Mouse (Mus musculus) spleen, embryonic (tissue): ENCODE measurements at regions not wholly inside any gene's neighbourhood (a gene's known extent, or its start where the extent isn't known, plus 50 kb on each side); places are given as distances from the start of the nearest gene placed in this dataset.
"Not testable (repeated sequence)": the region's sequence is repeated elsewhere in the genome, so short reads cannot be mapped to it uniquely, and the experiment has no call there.

ENCODE experiments used
- CTCF ChIA-PET: fragments of 350-600 bp; sonication (Branson Sonifier 250); formaldehyde crosslinking; loops from one replicate; lab custom pipeline; 2022; lab: Charles Lee

- CTCF ChIA-PET: interaction anchor here (1.1 kb wide), 1 partner anchor 221 kb away, joined by 3 read pairs; no protein-coding TSS in a partner anchor
These were observed 75.1 kb upstream of the Cpsf6 start for GRCm38 (mm10) chr10:117454711-117455591.

- CTCF ChIA-PET: interaction anchor here (0.5 to 1.1 kb wide), 2 partner anchors 222 to 231 kb away, joined by 3 to 6 read pairs; no protein-coding TSS in a partner anchor
These were observed 74.3 kb upstream of the Cpsf6 start for GRCm38 (mm10) chr10:117454171-117454500.

- CTCF ChIA-PET: interaction anchor here (0.5 to 0.6 kb wide), 2 partner anchors 45 to 232 kb away, joined by 3 to 6 read pairs; no protein-coding TSS in a partner anchor
These were observed 73.8 kb upstream of the Cpsf6 start for GRCm38 (mm10) chr10:117453406-117454170.

DNA sequence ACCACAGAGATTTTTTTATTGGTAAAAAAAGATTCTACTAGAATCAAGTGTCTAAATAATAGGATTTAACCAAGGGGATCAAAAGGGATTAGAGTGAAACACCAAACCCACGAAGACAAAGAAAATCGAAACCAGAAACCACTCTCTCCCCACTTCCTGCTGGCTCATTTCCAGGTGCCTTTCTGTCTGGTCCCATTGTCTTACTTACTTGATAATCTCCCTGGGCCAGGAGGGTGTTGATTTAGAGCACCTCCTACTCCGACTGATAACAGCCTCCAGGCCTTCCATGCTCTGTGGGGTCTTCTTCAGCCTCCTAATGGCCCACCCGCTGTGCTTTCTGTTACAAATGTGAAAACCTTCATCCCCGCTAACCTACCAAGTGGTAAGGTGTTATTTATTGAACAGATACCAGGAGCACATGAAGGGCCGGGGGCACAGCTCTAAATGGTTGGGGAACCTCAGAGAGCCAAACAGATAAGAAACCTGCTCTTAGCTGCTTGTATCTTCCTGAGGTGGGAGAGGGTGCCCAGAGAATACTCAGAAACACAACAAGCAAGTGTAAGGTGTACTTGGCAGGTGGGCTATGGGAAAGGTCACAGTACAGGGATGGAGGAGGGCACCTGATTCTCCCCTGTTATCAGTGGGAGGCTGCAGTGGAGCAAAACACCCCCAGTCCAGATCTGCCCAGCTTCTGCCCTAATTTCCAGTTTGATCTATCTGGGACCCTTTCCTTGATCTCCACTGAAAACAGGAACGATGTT is 72.6 kb upstream of the Cpsf6 start:
- CTCF ChIA-PET: no interaction called here

GRCm38 (mm10) chr10:117451396-117452185 is 71.8 kb upstream of the Cpsf6 start:
- CTCF ChIA-PET: no interaction called here

- CTCF ChIA-PET: no interaction called here
These were observed 70.8 kb upstream of the Cpsf6 start for GRCm38 (mm10) chr10:117450631-117451030.

- CTCF ChIA-PET: no interaction called here
These were observed 70.4 kb upstream of the Cpsf6 start for GRCm38 (mm10) chr10:117450240-117450569.

DNA sequence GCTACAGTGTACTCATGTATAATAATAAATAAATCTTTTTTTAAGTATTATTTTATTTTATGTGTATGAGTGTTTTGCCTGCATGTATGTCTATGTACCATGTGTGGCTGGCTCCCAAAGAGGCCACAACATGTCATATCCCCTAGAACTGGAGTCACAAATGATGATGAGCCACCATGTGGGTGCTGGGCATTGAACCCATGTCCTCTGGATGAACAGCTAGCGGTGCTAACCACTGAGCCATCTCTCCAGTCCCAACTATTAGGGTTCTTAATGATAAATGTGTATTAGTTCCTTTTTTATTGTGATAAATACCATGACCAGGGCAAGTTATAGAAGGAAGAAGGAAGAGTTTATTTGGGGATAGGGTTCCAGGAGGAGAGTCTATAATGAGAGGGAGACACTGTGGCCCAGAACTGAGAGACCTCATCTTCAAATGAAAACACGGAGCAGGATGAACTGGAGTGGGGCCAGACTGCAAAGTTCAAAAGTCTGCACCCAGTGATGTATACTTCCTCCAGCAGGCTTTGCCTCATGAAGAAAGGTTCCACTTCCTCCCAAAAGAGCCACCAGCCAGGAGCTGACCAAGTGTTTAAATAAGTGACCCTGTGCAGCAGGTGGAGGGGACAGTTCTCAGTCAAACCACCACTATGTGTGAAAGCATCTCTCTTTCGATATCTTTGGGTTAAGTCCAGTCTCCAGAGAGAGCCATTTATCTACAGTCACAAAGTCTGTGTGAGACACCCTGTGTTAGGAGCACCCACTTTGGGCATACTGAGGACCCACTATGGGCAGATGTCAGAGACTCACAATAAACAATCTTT is 69.8 kb upstream of the Cpsf6 start:
- CTCF ChIA-PET: no interaction called here

GRCm38 (mm10) chr10:117448783-117449182 is 69.0 kb upstream of the Cpsf6 start:
- CTCF ChIA-PET: not testable (repeated sequence)

DNA sequence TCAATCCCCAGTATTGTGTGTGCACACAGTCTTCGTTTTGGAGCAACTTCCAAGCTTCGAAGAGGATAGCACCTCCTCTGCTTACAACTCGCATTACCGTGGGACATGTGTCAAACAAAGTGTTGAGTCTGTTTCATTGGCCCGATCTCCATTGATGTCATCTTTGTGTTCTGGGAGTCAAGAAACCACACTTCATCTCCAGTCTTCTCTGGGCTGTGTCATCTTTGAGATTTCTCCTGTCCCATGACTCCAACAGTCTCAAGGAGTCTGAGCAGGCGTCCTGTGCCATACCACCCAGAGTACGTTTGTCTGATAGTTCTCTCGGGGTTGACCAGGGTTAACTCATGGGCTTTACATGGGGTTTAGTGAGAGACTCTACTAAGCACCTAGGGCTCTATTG is 67.8 kb upstream of the Cpsf6 start:
- CTCF ChIA-PET: no interaction called here

GRCm38 (mm10) chr10:117447206-117447605 is 67.4 kb upstream of the Cpsf6 start:
- CTCF ChIA-PET: no interaction called here

DNA sequence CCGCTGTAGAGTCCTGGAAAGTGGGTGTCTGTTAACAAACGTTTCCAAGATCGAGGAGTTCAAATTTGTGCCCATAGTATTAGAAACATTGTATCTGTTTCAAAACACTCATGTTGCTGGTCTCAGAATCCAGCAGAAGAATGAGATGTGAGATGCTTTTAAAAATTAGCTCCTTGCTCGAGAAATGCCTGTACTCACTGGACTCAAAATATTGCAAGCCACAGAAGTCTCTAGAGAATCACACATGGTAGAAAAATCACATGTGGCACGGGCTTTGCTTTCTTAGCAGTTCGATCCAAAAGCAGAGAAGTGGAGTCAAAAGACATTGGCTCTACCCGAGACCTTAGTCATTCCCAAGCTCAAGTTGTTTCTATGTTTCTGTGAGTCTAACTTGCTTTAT is 67.0 kb upstream of the Cpsf6 start:
- CTCF ChIA-PET: no interaction called here

- CTCF ChIA-PET: no interaction called here
These were observed 66.1 kb upstream of the Cpsf6 start for GRCm38 (mm10) chr10:117445801-117446490.

GRCm38 (mm10) chr10:117445181-117445790 is 65.5 kb upstream of the Cpsf6 start:
- CTCF ChIA-PET: no interaction called here

GRCm38 (mm10) chr10:117444761-117445160 is 64.9 kb upstream of the Cpsf6 start:
- CTCF ChIA-PET: no interaction called here

- CTCF ChIA-PET: interaction anchor here (0.6 kb wide), 3 partner anchors 12 to 1627 kb away, joined by 3 read pairs; partner anchors contain the start of gene Tspan8
These were observed 63.9 kb upstream of the Cpsf6 start for GRCm38 (mm10) chr10:117443426-117444350.

DNA sequence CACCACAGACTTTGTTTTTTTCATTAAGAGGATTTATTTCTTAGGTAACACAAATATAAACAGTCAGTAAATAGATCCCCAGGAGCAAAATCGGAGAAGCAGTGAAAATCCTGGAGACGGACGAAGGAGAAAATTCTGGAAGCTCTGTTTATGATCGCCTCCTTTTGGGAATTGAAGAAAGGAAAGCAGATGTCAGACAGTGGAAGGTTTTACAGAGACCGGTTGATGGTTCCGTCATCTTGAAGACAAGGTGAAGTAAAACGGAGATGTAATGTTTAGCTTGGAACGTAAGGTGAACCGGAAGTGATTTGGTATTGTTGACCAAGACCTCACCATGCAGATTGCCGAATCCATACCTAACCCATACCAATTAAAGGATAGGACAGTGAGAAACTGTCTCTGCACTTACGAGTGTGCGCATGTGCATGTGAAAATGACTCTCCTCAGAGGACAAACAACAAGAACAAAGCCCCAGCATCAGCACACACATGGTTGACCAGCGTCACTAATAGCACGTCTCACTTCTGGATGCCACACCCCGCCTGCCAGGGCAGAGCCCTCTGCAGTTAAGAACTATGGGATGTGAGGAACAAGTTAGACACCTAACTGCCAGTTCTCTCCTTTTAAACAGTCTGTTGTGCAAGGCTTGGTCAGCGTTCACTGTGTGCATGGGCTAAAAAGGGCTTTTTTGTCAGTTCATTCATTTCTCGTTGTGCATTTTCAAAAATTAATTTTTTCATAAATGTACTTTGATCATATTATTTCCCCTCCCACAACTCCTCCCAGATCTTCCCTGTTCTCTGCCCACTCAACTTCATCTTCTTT is 62.4 kb upstream of the Cpsf6 start:
- CTCF ChIA-PET: no interaction called here
